Mouse (Mus musculus): ENCODE measurements at regions not wholly inside any gene's neighbourhood (a gene's known extent, or its start where the extent isn't known, plus 50 kb on each side); places are given as distances from the start of the nearest gene placed in this dataset.

- TF ChIP-seq EP300 (IDR thresholded peaks at IDR 0.05) (no peak), CTCF (IDR thresholded peaks at IDR 0.05) (no peak)
Observed at GRCm38 (mm10) chr12:95347786-95348185, 344.2 kb upstream of the Flrt2 start.
